Mouse (Mus musculus) thymus, adult 2 months (tissue): ENCODE data around the gene Prmt9.

ENCODE experiments used
- CTCF ChIP-seq: fragments of 200-500 bp; IDR thresholded peaks from 2 replicates; pipeline ENCODE4 v1.5.1; 2012; ENCODE audit warnings: mild to moderate bottlenecking, control low read depth, low read length, moderate library complexity, borderline replicate concordance; ENCODE audit not compliant: control insufficient read depth, poor library complexity, insufficient read depth; ENCODE audit errors: extremely low read depth
- POLR2A ChIP-seq: fragments of 200-500 bp; IDR thresholded peaks from 2 replicates; pipeline ENCODE4 v1.6.1; 2012; ENCODE audit warnings: mild to moderate bottlenecking, low read length, control low read depth, moderate library complexity; ENCODE audit not compliant: control insufficient read depth, poor library complexity, insufficient read depth; ENCODE audit errors: extremely low read depth

GRCm38 (mm10) chr8:77521028-77521785 is 28.0 kb upstream of the Prmt9 start:
- no peak for TF ChIP-seq POLR2A
- TF ChIP-seq CTCF: no peak
